Mouse (Mus musculus) erythroblast, embryonic 14.5 days (primary cell): ENCODE results near the gene Fkbp11.

ENCODE experiments used
- GATA1 ChIP-seq: IDR thresholded peaks from 2 replicates; pipeline ENCODE4 v1.6.1; 2012; ENCODE audit warnings: low read length, inconsistent platforms, mixed read lengths
- TAL1 ChIP-seq: IDR thresholded peaks from 3 replicates; pipeline ENCODE4 v1.6.1; 2012; ENCODE audit warnings: low read length, inconsistent platforms, mixed read lengths

GRCm38 (mm10) chr15:98747296-98747695 is 19.3 kb upstream of the Fkbp11 start:
- TF ChIP-seq GATA1 (no peak), TAL1 (no peak)
